Mouse (Mus musculus): Measurements from ENCODE around the gene Ccnc. TPM values are rescaled to one million over a fixed set of nuclear protein-coding genes. Genes with fewer than 3 reads are reported as not detected.
"Not testable (repeated sequence)": the region's sequence is repeated elsewhere in the genome, so short reads cannot be mapped to it uniquely, and the experiment has no call there.

The Ccnc gene
- polyA plus RNA-seq, 1 experiment from 2014 or later = 65.7 TPM

DNA sequence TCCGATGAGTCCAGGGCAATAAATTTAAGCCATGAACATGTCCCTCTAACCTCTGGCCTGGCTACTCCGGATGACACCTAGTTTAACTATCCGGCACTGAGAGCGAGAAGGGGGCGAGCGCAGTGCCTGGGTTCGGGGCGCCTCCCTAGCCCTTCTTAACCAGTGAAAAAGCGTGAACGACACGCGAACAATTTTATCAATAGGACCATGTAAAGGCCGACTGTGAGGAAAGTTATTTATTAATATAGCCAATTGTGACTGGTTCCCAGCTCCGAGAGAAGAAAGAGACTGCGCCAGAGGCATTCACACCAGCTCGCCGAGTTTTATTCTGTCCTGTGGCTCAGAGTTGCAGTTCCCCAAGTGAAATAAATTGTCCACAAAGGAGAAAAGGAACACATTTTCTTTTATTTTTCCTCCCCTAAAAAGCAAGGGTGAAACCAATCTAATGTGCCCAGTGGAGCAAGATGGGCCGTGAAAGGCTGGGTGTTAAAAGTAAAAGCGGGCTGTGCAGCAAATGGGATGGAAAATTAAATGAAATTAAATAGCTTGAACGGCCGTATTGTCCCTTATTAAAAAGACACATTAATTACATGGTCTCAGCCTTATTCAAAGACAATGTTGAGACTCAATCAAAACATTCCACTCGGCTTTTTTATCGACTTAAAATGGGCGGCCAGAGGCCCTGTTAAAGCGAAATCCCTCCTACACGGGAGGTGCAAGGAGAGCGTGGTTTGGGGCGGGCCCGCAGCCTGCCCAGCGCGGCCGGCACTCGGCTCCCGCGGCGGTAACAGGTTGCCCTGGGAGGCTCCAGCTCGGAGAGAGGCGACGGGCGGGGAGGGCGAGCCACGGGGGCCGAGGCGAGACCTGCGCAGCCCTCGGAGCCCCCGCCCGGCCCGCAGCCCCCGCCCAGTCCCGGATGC is 39.5 kb upstream of the Ccnc start:
- Histone ChIP-seq H3K36me3 (no peaks in the 10 kb centered on the region), H3K9ac (replicated peaks) (peak overlapping the region; percentile 61), H3K9me3 (no peaks in the 10 kb centered on the region), H3K4me1 (replicated peaks) (peaks cover 36% of the 10 kb centered on the region), H3K4me3 (replicated peaks) (peak overlapping the region; percentile 49), H3K4me2 (replicated peaks) (peak overlapping the region; percentile 79), H3K27ac (peak overlapping the region; percentile 68), H3K27me3 (peaks cover 93% of the 10 kb centered on the region)
- 1% methylated on average over 50 of the region's 51 CpGs for WGBS
- peak; percentile 76 for ATAC-seq

DNA sequence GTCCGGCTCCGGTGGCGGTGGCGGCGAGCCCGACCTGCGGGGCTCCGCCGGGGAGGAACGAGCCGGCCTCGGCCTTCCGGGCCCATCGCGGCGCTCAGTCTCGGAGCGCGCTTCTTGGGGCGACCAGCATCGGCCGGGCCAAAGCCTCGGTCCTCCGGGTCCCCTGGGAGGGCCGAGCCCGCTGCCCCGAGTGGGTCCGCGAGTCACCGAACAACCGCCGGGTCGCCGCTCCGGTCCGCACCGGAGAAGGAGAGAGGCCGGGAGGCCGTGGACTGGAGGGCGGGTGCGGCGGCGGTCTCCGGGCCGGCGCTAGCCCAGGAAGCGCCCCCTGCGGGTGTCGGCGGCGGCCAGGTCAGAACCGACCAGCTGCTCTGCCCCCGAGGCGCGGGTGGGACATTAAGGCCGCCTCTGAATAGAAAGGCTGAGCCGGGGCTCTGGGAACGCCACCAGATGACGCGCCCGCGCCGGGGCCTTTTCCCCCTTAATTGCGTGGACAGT is 38.7 kb upstream of the Ccnc start:
- peak overlapping the region; percentile 49 for H3K4me3 ChIP-seq (replicated peaks)
- peak overlapping the region; percentile 79 for H3K4me2 ChIP-seq (replicated peaks)
- H3K27me3 ChIP-seq = peaks cover 93% of the 10 kb centered on the region
- H3K36me3 ChIP-seq = no peaks in the 10 kb centered on the region
- H3K9me3 ChIP-seq = no peaks in the 10 kb centered on the region
- WGBS = 0% methylated on average over 39 of the region's 64 CpGs
- H3K9ac ChIP-seq (replicated peaks) = peak overlapping the region; percentile 61
- H3K27ac ChIP-seq = peak overlapping the region; percentile 68
- peaks cover 36% of the 10 kb centered on the region for H3K4me1 ChIP-seq (replicated peaks)
- peak; percentile 69 for ATAC-seq

DNA sequence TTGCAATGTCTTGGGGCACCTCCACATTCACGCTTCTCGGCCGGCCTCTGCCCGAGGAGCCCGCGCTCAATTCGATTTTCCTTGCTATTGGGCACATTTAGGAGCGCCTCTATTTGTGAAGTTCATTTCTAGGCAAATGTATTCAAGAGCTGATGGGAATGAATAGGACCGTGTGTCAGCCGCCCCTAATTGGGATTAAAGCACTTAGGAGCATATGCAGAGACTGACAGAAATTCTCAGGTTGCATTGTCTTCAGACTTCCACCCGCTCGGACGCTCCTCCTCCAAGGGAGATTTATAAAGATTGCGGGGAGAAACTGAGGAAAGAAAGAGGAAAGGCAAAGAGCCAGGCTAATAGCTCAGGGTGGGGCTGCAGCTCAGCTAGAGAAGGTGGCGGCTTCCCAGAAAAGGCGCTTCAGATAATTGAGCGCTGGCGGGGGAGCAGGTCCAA is 38.0 kb upstream of the Ccnc start:
- ATAC-seq = peak; percentile 43
- Histone ChIP-seq H3K4me2 (replicated peaks) (peak overlapping the region; percentile 79), H3K4me1 (replicated peaks) (peaks cover 32% of the 10 kb centered on the region), H3K9ac (replicated peaks) (no peak overlapping the region), H3K27ac (no peak overlapping the region), H3K27me3 (peaks cover 91% of the 10 kb centered on the region), H3K4me3 (replicated peaks) (peak overlapping the region; percentile 49), H3K36me3 (no peaks in the 10 kb centered on the region), H3K9me3 (no peaks in the 10 kb centered on the region)
- WGBS = 0% methylated on average over 18 of the region's 18 CpGs

DNA sequence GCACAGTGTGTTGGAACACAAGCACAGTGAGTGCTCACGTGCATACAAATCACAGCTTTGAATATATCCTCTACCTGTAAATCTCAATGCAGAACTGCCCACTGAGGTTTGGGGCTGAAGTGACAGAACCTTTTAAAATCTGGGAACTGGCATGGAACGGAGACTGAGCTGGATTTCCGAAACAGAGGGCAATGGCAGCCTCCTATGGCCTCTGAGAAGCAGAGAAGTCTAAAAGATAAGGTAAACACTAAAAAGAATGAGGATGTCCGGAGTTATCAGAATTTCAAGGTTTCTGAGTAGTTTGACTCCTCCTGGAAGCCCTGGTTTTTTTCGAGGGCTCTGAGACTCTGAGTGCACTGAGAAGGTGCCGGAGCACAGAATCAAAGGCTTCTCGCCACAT is 37.3 kb upstream of the Ccnc start:
- Histone ChIP-seq H3K4me3 (replicated peaks) (no peak overlapping the region), H3K36me3 (no peaks in the 10 kb centered on the region), H3K27ac (no peak overlapping the region), H3K9me3 (no peaks in the 10 kb centered on the region), H3K4me2 (replicated peaks) (0 out of 2 replicates have a peak overlapping the region, but pooled peaks have one; percentile 79), H3K4me1 (replicated peaks) (peaks cover 30% of the 10 kb centered on the region), H3K9ac (replicated peaks) (no peak overlapping the region), H3K27me3 (peaks cover 91% of the 10 kb centered on the region)
- no peak for ATAC-seq
- WGBS = 11% methylated on average over 7 of the region's 7 CpGs

DNA sequence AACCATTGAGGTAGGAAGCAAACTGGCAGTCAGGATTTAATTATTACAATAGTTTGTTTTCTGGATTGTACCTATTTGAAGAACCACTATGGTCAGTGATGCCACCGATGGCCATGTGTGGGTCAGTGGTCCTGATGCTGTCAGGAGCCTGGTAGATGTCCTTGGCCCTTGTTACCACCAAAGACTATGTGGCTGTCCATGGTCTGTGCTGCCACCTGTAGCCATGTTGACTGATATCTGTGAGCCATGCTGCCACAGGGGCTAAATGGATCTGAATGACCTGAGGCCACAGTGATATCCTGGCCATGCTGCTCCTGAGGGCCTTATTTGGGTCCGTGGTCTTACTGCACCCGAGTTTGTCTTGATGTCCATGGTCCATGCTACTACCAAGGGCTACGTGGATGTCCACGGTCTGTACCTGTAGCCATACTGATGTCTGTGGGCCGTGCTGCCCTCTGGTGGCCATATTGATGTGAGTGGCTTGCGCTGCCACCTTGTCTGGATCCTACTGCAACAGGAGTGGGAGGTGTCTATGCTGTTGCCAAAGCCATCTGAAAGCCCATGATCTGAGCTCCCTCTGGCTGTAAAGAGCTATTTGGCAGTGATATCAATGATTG is 31.8 kb upstream of the Ccnc start:
- ATAC-seq = peak; percentile 82
- Histone ChIP-seq H3K9ac (replicated peaks) (no peak overlapping the region), H3K27ac (no peak overlapping the region), H3K4me2 (replicated peaks) (no peak overlapping the region), H3K4me1 (replicated peaks) (no peaks in the 10 kb centered on the region), H3K4me3 (replicated peaks) (no peak overlapping the region), H3K9me3 (no peaks in the 10 kb centered on the region), H3K36me3 (no peaks in the 10 kb centered on the region), H3K27me3 (peaks cover 61% of the 10 kb centered on the region)
- 28% methylated on average over 7 of the region's 7 CpGs for WGBS

DNA sequence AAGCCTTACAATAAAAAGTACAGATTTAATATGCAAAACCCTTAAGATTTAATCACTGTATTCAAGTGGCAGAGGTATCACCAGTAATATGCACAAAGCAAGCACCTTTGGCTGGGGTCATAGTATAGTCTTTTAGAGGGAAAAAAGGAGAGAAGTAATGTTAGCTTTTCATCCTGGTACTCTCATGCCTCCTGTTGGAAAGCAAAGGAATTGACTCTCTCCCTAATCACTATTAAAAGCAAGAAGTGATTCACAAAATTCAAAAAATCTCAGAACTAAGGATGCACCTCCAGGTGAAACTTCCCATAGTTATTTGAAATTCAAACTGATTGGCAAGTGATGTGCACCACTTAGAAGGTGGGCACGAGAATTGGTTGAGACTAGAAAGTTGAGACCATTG is 22.5 kb upstream of the Ccnc start:
- Histone ChIP-seq H3K27me3 (peaks cover 7% of the 10 kb centered on the region), H3K4me1 (replicated peaks) (no peaks in the 10 kb centered on the region), H3K4me3 (replicated peaks) (no peak overlapping the region), H3K9ac (replicated peaks) (no peak overlapping the region), H3K4me2 (replicated peaks) (no peak overlapping the region), H3K36me3 (no peaks in the 10 kb centered on the region), H3K27ac (no peak overlapping the region), H3K9me3 (no peaks in the 10 kb centered on the region)
- no peak for ATAC-seq
- 65% methylated on average over 1 of the region's 1 CpGs for WGBS

DNA sequence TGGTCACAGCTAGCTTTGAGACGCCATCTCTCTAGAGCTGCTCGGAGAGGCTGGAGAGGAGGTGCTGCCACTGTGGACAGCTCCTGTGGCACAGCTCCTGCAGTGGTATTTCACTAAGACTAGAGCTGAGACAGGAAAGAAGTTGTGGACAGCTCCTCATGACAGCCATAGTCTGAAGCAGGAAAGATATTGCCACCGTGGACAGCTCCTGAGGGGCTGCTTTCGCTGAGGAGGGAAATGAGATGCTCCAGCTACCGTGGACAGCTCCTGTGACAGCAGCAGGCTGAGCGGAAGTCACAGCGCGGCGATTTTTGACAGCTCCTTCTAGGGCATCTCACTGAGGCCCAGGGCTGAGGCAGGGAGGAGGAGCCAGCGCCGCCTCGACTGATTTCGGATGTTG is 15.4 kb upstream of the Ccnc start:
- ATAC-seq = peak; percentile 81
- WGBS = 6% methylated on average over 13 of the region's 13 CpGs
- Histone ChIP-seq H3K9ac (replicated peaks) (peak overlapping the region; percentile 55), H3K4me3 (replicated peaks) (peak overlapping the region; percentile 25), H3K4me2 (replicated peaks) (peak overlapping the region; percentile 49), H3K9me3 (no peaks in the 10 kb centered on the region), H3K4me1 (replicated peaks) (peaks cover 6% of the 10 kb centered on the region), H3K27ac (no peak overlapping the region), H3K27me3 (peaks cover 21% of the 10 kb centered on the region), H3K36me3 (no peaks in the 10 kb centered on the region)

DNA sequence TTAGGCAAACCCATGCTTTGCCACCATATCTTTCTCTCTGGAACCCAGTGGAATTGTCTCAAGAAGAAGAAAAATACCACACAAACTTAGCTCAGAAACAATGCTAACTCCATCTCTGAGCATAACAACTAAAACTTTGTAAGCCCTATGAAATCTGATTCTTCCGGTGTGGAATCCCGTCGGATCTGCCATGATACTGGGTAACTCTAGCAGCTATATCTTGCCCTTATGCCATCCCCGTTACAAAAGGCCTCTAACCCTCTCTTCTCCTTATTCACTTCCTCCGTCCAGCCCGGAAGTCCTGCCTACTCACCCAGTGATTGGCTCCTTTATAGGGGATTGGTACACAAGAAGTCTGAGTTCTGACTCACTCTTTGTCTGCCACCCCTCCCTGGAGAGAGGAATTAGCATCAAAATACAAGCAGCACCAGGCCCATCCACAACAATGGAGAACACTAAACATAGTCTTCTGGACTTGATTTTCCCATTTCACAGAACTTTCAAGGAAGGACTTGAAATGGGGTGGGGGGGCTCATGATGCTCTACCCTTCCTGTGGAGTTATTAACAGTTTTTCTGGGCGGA is 4.7 kb upstream of the Ccnc start:
- H3K4me1 ChIP-seq (replicated peaks) = no peaks in the 10 kb centered on the region
- H3K36me3 ChIP-seq = no peaks in the 10 kb centered on the region
- H3K27me3 ChIP-seq = 0 out of 2 replicates have a peak, but pooled peaks cover 2% of the 10 kb centered on the region
- H3K9me3 ChIP-seq = no peaks in the 10 kb centered on the region
- H3K4me3 ChIP-seq (replicated peaks) = no peak overlapping the region
- WGBS = 37% methylated on average over 7 of the region's 7 CpGs
- H3K4me2 ChIP-seq (replicated peaks) = no peak overlapping the region
- H3K27ac ChIP-seq = no peak overlapping the region
- H3K9ac ChIP-seq (replicated peaks) = no peak overlapping the region
- ATAC-seq = no peak

DNA sequence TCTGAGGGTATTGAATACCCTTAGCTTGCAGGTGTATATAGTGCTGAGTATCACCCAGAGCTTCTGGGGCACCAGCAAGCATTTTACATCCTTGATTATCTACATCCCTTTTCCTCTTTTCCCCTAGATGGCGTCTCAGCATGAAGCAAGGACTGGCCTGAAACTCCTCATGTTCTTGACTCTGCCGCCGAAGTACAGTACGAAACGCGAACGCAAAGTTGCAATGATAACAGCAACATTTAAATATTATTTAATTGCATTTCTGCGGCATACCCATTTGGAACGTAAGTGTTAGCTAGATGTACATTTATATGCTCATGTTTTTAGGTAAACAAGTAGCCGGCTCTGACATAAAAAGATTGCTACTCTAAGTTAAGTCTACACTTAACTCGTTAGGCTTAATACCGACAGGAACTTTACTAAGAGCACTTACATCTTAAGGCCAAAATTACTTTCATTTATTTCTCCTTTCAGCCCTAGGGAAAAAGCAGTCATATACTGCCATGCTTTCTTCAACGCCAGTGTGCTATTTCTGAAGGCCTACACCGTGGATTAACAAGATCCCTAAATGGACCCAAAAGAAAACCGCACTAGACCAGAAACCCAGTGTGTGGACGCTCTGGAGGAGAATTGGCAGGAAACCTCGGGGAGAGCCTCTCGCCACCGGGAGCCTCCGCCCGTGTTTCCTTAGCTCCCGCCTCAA is 438 bp upstream of the Ccnc start:
- ATAC-seq = peak; percentile 49
- 2% methylated on average over 22 of the region's 22 CpGs for WGBS
- Histone ChIP-seq H3K9me3 (no peaks in the 10 kb centered on the region), H3K9ac (replicated peaks) (peak overlapping the region; percentile 88), H3K4me3 (replicated peaks) (peak overlapping the region; percentile 90), H3K4me1 (replicated peaks) (peaks cover 15% of the 10 kb centered on the region), H3K27ac (peak overlapping the region; percentile 89), H3K36me3 (no peaks in the 10 kb centered on the region), H3K27me3 (no peaks in the 10 kb centered on the region), H3K4me2 (replicated peaks) (peak overlapping the region; percentile 77)

DNA sequence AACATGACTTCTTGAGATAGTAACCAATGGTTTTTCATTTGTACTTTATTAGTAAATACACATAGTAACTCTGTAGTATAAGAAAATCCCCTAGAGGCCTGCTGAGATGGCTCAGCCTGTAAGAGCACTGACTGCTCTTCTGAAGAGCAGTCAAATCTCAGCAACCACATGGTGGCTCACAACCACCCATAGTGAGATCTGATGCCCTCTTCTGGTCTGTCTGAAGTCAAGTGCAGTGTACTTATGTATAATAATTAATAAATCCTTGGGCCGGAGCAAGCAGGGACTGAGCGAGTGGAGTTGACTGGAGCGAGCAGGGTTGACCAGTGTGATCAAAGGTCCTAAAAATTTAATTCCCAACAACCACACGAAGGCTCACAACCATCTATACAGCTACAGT is 11.7 kb downstream of the Ccnc start:
- Histone ChIP-seq H3K4me1 (replicated peaks) (no peaks in the 10 kb centered on the region), H3K9ac (replicated peaks) (no peak overlapping the region), H3K36me3 (peaks cover 41% of the 10 kb centered on the region), H3K27me3 (no peaks in the 10 kb centered on the region), H3K9me3 (no peaks in the 10 kb centered on the region), H3K4me2 (replicated peaks) (no peak overlapping the region), H3K4me3 (replicated peaks) (no peak overlapping the region), H3K27ac (no peak overlapping the region)
- 98% methylated on average over 4 of the region's 4 CpGs for WGBS
- peak; percentile 34; the same call in 1 of the 2 replicates for ATAC-seq

DNA sequence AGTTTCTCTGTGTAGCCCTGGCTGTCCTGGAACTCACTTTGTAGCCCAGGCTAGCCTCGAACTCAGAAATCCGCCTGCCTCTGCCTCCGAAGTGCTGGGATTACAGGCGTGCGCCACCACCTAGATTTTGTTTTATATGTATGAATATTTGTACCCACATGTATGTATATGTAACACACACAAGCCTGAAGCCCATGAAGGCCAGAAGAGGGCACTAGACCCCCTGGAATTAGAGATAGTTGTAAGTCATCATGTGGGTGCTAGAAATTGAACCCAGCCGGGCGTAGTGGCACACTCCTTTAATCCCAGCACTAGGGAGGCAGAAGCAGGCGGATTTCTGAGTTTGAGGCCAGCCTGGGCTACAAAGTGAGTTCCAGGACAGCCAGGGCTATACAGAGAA is 16.6 kb downstream of the Ccnc start:
- not testable (repeated sequence) for H3K4me3 ChIP-seq (replicated peaks); H3K9ac ChIP-seq (replicated peaks); H3K9me3 ChIP-seq; ATAC-seq; H3K4me1 ChIP-seq (replicated peaks); H3K27ac ChIP-seq; H3K4me2 ChIP-seq (replicated peaks); H3K27me3 ChIP-seq
- peaks cover 33% of the 10 kb centered on the region for H3K36me3 ChIP-seq
- WGBS = 97% methylated on average over 8 of the region's 8 CpGs

Data from midbrain, embryonic 13.5 days (tissue).